Mouse (Mus musculus) hindbrain, embryonic 16.5 days (tissue): ENCODE results near the gene Fank1. TPM values are rescaled to one million over a fixed set of nuclear protein-coding genes. Genes with fewer than 3 reads are reported as not detected.

ENCODE experiments used
- ATAC-seq: fragments of 200-750 bp; cut with Nextera tagmentation; 2 replicates; pipeline ENCODE4 v1.8.0; 2017; ENCODE audit warnings: moderate TSS enrichment, moderate library complexity
- H3K27ac ChIP-seq: fragments of 300-500 bp; sonication (generic); 2 replicates; pipeline ENCODE4 v1.5.1; 2014; ENCODE audit warnings: low read depth, mild to moderate bottlenecking, control low read depth, low read length, moderate library complexity
- H3K27me3 ChIP-seq: fragments of 300-500 bp; sonication (generic); replicated peaks from 2 replicates; pipeline ENCODE4 v1.6.1; 2014; ENCODE audit warnings: low read length; ENCODE audit not compliant: control insufficient read depth, insufficient read depth
- H3K36me3 ChIP-seq: fragments of 300-500 bp; sonication (generic); 2 replicates; pipeline ENCODE4 v1.6.1; 2014; ENCODE audit warnings: mild to moderate bottlenecking, low read length, moderate library complexity, mixed read lengths; ENCODE audit not compliant: control insufficient read depth, insufficient read depth
- H3K4me1 ChIP-seq: fragments of 300-500 bp; sonication (generic); 2 replicates; pipeline ENCODE4 v1.6.1; 2014; ENCODE audit warnings: low read depth, low read length; ENCODE audit not compliant: control insufficient read depth, insufficient read depth
- H3K4me2 ChIP-seq: fragments of 300-500 bp; sonication (generic); 2 replicates; pipeline ENCODE4 v1.6.1; 2014; ENCODE audit warnings: mild to moderate bottlenecking, low read length, control low read depth, moderate library complexity
- H3K4me3 ChIP-seq: fragments of 300-500 bp; sonication (generic); 2 replicates; pipeline ENCODE4 v1.5.1; 2014; ENCODE audit warnings: mild to moderate bottlenecking, low read length, control low read depth, moderate library complexity
- H3K9ac ChIP-seq: fragments of 300-500 bp; sonication (generic); 2 replicates; pipeline ENCODE4 v1.6.1; 2014; ENCODE audit warnings: low read depth, mild to moderate bottlenecking, control low read depth, low read length, moderate library complexity
- H3K9me3 ChIP-seq: fragments of 300-500 bp; sonication (generic); 2 replicates; pipeline ENCODE4 v1.6.1; 2014; ENCODE audit warnings: mild to moderate bottlenecking, low read length, moderate library complexity; ENCODE audit not compliant: control insufficient read depth
- WGBS: fragments of 180-500 bp; shearing (Covaris S2); extraction: QIAGEN DNeasy Blood & Tissue Kit; methylation state at CpG from one replicate; pipeline ENCODE4 v1.1.7; 2014; 5-methylcytosine and 5-hydroxymethylcytosine counted together
- polyA plus RNA-seq: library from polyadenylated mRNA; unstranded; fragments of >200 nt; fragmentation: Nextera tagmentation; extraction: Ambion mirVana; gene quantifications from 2 replicates; pipeline ENCODE4 v1.2.1, GENCODE M21; 2015

Gene Fank1
- polyA plus RNA-seq, 1 experiment from 2014 or later = 4.6 TPM

DNA sequence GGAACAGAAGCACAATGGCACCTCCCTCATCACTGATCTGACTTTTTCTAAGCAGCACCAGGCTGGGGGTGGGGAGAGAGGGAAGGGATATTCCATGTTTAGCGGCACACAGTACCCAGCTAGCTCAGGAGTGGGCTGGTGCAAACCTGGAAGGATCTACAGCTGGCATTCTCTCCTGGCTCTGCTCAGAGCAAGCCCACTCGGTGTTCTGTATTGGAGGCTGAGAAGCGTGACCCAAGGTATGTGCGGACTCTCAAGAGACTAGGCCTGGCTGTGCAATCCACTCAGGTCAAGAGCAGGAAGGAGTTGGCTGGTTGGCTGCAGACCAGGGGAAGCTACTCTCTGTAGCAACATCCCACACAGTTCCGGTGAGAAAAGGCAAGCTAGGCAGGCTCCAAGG, 143.3 kb downstream of the Fank1 start:
- H3K27ac ChIP-seq = no peak overlapping the region
- H3K4me2 ChIP-seq = no peak overlapping the region
- H3K27me3 ChIP-seq = no peaks in the 10 kb centered on the region
- no peaks in the 10 kb centered on the region; the same call in 1 of the 2 replicates for H3K36me3 ChIP-seq
- no peaks in the 10 kb centered on the region; the same call in 1 of the 2 replicates for H3K4me1 ChIP-seq
- no peaks in the 10 kb centered on the region; the same call in 1 of the 2 replicates for H3K9me3 ChIP-seq
- no peak overlapping the region for H3K4me3 ChIP-seq
- WGBS = 83% methylated on average over 5 of the region's 5 CpGs
- no peak for ATAC-seq
- H3K9ac ChIP-seq = no peak overlapping the region

DNA sequence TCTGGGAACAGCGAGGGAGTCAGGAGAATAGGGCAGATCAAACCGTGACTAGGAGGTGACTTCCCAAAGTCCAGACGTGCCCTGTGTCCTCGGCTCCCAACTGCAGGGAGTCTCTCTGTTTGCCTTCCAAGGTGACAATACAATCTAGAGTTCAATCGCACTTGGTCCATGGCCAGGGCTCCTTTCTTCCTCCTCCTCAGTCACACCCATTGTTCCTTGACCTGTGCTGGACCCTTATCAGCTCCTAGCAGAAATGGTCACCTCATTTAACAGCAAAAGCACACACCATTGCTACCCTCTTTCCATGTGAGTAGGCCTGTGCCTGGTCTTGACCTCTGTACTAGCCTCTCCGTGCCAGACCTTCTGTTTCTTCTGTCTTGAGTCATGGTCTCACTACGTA, 144.1 kb downstream of the Fank1 start:
- no peak overlapping the region for H3K27ac ChIP-seq
- H3K36me3 ChIP-seq = no peaks in the 10 kb centered on the region
- no peaks in the 10 kb centered on the region; the same call in 1 of the 2 replicates for H3K4me1 ChIP-seq
- no peak overlapping the region for H3K4me3 ChIP-seq
- no peaks in the 10 kb centered on the region for H3K27me3 ChIP-seq
- WGBS = 84% methylated on average over 7 of the region's 7 CpGs
- no peak overlapping the region for H3K9ac ChIP-seq
- ATAC-seq = no peak
- H3K9me3 ChIP-seq = no peaks in the 10 kb centered on the region
- no peak overlapping the region for H3K4me2 ChIP-seq

DNA sequence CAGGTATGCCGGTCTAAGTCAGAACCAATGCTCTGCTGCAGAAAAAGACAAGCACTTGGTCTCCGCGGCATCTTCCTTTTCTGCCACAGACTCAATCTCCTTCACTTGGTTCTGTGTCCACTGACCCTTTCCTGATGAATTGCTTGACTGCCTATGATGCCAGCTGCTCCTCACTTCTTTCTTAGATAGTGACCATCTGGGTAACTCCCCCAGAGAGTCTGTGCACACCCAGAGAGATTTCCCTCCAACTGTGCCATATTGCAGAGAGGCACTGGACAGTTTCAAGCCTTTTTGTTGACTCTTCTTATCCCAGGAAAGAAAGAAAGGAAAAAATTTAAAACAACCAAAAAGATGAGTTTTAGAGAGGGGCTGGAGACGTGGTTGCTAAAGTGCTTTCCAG, 144.6 kb downstream of the Fank1 start:
- no peak overlapping the region for H3K27ac ChIP-seq
- no peak overlapping the region for H3K9ac ChIP-seq
- H3K4me2 ChIP-seq = no peak overlapping the region
- H3K9me3 ChIP-seq = no peaks in the 10 kb centered on the region
- 85% methylated on average over 4 of the region's 4 CpGs for WGBS
- H3K36me3 ChIP-seq = no peaks in the 10 kb centered on the region
- no peaks in the 10 kb centered on the region for H3K27me3 ChIP-seq
- H3K4me3 ChIP-seq = no peak overlapping the region
- ATAC-seq = no peak
- no peaks in the 10 kb centered on the region; the same call in 1 of the 2 replicates for H3K4me1 ChIP-seq

DNA sequence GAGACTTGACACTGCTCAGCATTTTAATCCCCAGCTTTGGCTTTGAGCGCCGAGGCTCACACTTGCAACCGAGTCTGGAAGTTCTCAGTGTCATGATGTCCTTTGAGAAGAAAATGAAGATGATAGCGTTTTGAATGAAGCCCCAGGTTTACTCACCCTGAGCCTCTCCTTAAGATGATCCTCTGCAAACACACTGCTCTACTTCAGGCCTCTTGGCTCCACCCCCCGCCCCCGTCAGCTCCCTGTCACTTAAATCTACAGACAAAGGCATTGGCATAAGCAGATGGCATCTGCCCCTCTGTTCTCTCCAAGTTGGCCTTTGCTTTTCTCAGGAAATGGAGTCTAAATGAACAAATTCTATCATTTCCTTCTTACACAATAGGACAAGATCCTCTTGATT, 147.3 kb downstream of the Fank1 start:
- Histone ChIP-seq H3K9me3 (no peaks in the 10 kb centered on the region), H3K27ac (no peak overlapping the region), H3K9ac (no peak overlapping the region), H3K4me3 (no peak overlapping the region), H3K27me3 (no peaks in the 10 kb centered on the region), H3K4me1 (no peaks in the 10 kb centered on the region; the same call in 1 of the 2 replicates), H3K36me3 (no peaks in the 10 kb centered on the region), H3K4me2 (no peak overlapping the region)
- no peak for ATAC-seq
- WGBS = 77% methylated on average over 6 of the region's 6 CpGs

DNA sequence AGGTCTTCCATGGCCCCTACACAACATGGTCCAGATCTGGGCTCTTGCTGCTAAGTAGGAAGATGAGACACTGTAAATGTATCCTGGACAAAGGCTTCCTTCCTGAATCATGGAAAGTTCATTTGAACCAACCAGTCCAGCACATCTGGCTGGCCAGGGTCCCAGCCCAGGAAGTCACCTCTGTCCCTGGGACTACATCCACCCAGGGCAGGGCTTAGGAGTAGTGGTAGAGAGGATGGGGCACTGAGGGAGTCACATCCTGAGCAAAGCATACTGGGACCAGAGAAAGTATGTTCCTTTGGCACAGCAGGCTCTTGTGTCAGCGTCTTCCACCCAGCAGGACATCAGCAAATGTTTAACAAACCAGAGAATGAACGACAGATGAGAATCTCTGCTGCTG, 149.1 kb downstream of the Fank1 start:
- H3K4me3 ChIP-seq = no peak overlapping the region
- no peaks in the 10 kb centered on the region for H3K9me3 ChIP-seq
- no peaks in the 10 kb centered on the region for H3K36me3 ChIP-seq
- no peak overlapping the region for H3K9ac ChIP-seq
- no peak overlapping the region for H3K27ac ChIP-seq
- WGBS = 21% methylated on average over 2 of the region's 2 CpGs
- H3K4me2 ChIP-seq = no peak overlapping the region
- no peaks in the 10 kb centered on the region for H3K27me3 ChIP-seq
- no peaks in the 10 kb centered on the region for H3K4me1 ChIP-seq
- no peak for ATAC-seq

DNA sequence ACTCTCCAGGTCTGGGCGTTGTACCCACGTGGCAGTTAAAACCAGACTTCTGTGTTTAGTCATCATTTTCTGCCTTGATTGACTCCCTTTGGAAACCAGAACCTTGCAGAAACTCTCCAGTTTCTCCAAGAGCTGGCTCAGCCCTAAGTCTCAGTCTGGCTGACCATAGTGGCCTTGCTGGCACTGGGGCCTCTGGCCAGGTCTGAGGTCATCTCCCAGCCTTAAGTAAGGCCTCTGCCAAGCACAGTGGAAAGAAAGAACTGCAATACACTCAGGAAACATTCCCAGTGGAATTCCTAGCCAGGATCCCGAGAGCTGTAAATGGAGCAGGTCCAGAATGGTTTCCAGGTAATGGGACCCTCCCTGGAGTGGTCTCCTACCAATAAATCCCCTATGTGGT, 152.3 kb downstream of the Fank1 start:
- Histone ChIP-seq H3K9me3 (no peaks in the 10 kb centered on the region), H3K27ac (no peak overlapping the region), H3K27me3 (no peaks in the 10 kb centered on the region), H3K36me3 (no peaks in the 10 kb centered on the region), H3K9ac (no peak overlapping the region), H3K4me2 (no peak overlapping the region), H3K4me3 (no peak overlapping the region), H3K4me1 (no peaks in the 10 kb centered on the region; the same call in 1 of the 2 replicates)
- no peak for ATAC-seq
- WGBS = 82% methylated on average over 3 of the region's 3 CpGs

Other genes with a start within 250 kb of the Fank1 start
- not detected in 2 replicates for gene Tex36, start 174.7 kb upstream of the Fank1 start, polyA plus RNA-seq
- gene Edrf1, start 139.3 kb upstream of the Fank1 start, polyA plus RNA-seq = 14.9 and 21.5 TPM in 2 replicates
- 0.10 and 0.16 TPM in 2 replicates for gene Mmp21, start 96.8 kb upstream of the Fank1 start, polyA plus RNA-seq
- 93.2 and 99.4 TPM in 2 replicates for gene Bccip, start 67.5 kb upstream of the Fank1 start, polyA plus RNA-seq
- gene Uros, start 66.8 kb upstream of the Fank1 start, polyA plus RNA-seq = 51.9 and 52.0 TPM in 2 replicates
- gene Dhx32, start 5.9 kb downstream of the Fank1 start, polyA plus RNA-seq = 43.8 and 44.4 TPM in 2 replicates